Mouse (Mus musculus): ENCODE data around the gene Cxcr5.

Cxcr5 gene

GRCm38 (mm10) chr9:44561597-44561996 lies at the start of gene Cxcr5:
Gene Cxcr5, minus strand, starts transcription at chr9:44561877.
- no peak for DNase-seq (ENCODE audit: low read depth)

GRCm38 (mm10) chr9:44610371-44610770 lies 48.7 kb upstream of the Cxcr5 start:
- DNase-seq (ENCODE audit: low read depth), result no peak

- DNase-seq (ENCODE audit: low read depth), result no peak
Measured at GRCm38 (mm10) chr9:44607306-44607705, 45.6 kb upstream of the Cxcr5 start.

- no peak for DNase-seq (ENCODE audit: low read depth)
Measured at GRCm38 (mm10) chr9:44606646-44607045, 45.0 kb upstream of the Cxcr5 start.

GRCm38 (mm10) chr9:44605616-44606165 lies 44.0 kb upstream of the Cxcr5 start:
- DNase-seq (ENCODE audit: low read depth), result peak; percentile 70

- DNase-seq (ENCODE audit: low read depth), result peak; percentile 69
Measured at GRCm38 (mm10) chr9:44604779-44605615, 43.3 kb upstream of the Cxcr5 start, which contains the start of gene Ddx6. Gene Ddx6, plus strand, starts transcription at chr9:44604892.

GRCm38 (mm10) chr9:44604290-44604778 lies 42.7 kb upstream of the Cxcr5 start:
- peak; percentile 75 for DNase-seq (ENCODE audit: low read depth)

GRCm38 (mm10) chr9:44603454-44604289 lies 42.0 kb upstream of the Cxcr5 start:
- DNase-seq (ENCODE audit: low read depth), result peak; percentile 97

- DNase-seq (ENCODE audit: low read depth), result peak; percentile 25
Measured at GRCm38 (mm10) chr9:44602766-44603165, 41.1 kb upstream of the Cxcr5 start.

GRCm38 (mm10) chr9:44600801-44601200 lies 39.1 kb upstream of the Cxcr5 start:
- no peak for DNase-seq (ENCODE audit: low read depth)

- no peak for DNase-seq (ENCODE audit: low read depth)
Measured at GRCm38 (mm10) chr9:44599616-44600015, 37.9 kb upstream of the Cxcr5 start.

- DNase-seq (ENCODE audit: low read depth), result no peak
Measured at GRCm38 (mm10) chr9:44598899-44599495, 37.3 kb upstream of the Cxcr5 start.

- no peak for DNase-seq (ENCODE audit: low read depth)
Measured at GRCm38 (mm10) chr9:44597742-44598141, 36.1 kb upstream of the Cxcr5 start.

GRCm38 (mm10) chr9:44595537-44595930 lies 33.9 kb upstream of the Cxcr5 start:
- DNase-seq (ENCODE audit: low read depth), result no peak

GRCm38 (mm10) chr9:44594901-44595536 lies 33.3 kb upstream of the Cxcr5 start:
- no peak for DNase-seq (ENCODE audit: low read depth)

- DNase-seq (ENCODE audit: low read depth), result no peak
Measured at GRCm38 (mm10) chr9:44593886-44594285, 32.2 kb upstream of the Cxcr5 start.

GRCm38 (mm10) chr9:44593221-44593620 lies 31.5 kb upstream of the Cxcr5 start:
- DNase-seq (ENCODE audit: low read depth), result no peak

- no peak for DNase-seq (ENCODE audit: low read depth)
Measured at GRCm38 (mm10) chr9:44591595-44592188, 30.0 kb upstream of the Cxcr5 start.

GRCm38 (mm10) chr9:44590969-44591368 lies 29.3 kb upstream of the Cxcr5 start:
- no peak for DNase-seq (ENCODE audit: low read depth)

GRCm38 (mm10) chr9:44589095-44589494 lies 27.4 kb upstream of the Cxcr5 start:
- no peak for DNase-seq (ENCODE audit: low read depth)

- DNase-seq (ENCODE audit: low read depth), result no peak
Measured at GRCm38 (mm10) chr9:44588605-44589004, 26.9 kb upstream of the Cxcr5 start.
